Mouse (Mus musculus) limb, embryonic 10.5 days (tissue): ENCODE measurements around the gene Meox1. TPM values are rescaled to one million over a fixed set of nuclear protein-coding genes. Genes with fewer than 3 reads are reported as not detected.

Source experiments
- DNase-seq: peaks from one replicate; pipeline ENCODE4 v3.0.0-alpha.2; 2017; ENCODE audit warnings: low spot score
- H3K27ac ChIP-seq: fragments of 300-500 bp; sonication (generic); 2 replicates; pipeline ENCODE4 v1.5.1; 2016; ENCODE audit warnings: mild to moderate bottlenecking
- H3K27me3 ChIP-seq: fragments of 300-500 bp; sonication (generic); 2 replicates; pipeline ENCODE4 v1.6.1; 2016; ENCODE audit warnings: low read depth, mild to moderate bottlenecking; ENCODE audit not compliant: poor library complexity, severe bottlenecking
- H3K36me3 ChIP-seq: fragments of 300-500 bp; sonication (generic); 2 replicates; pipeline ENCODE4 v1.6.1; 2016; ENCODE audit warnings: mild to moderate bottlenecking, moderate library complexity
- H3K4me1 ChIP-seq: fragments of 300-500 bp; sonication (generic); 2 replicates; pipeline ENCODE4 v1.6.1; 2016
- H3K4me3 ChIP-seq: fragments of 300-500 bp; sonication (generic); 2 replicates; pipeline ENCODE4 v1.5.1; 2016; ENCODE audit warnings: mild to moderate bottlenecking, moderate library complexity
- H3K9me3 ChIP-seq: fragments of 300-500 bp; sonication (generic); replicated peaks from 2 replicates; pipeline ENCODE4 v1.6.1; 2016; ENCODE audit warnings: mild to moderate bottlenecking
- WGBS: fragments of 180-500 bp; shearing (Covaris S2); methylation state at CpG from one replicate; pipeline ENCODE4 v1.1.7; 2016; 5-methylcytosine and 5-hydroxymethylcytosine counted together
- polyA plus RNA-seq: library from polyadenylated mRNA; unstranded; fragments of >200 nt; fragmentation: Nextera tagmentation; extraction: Ambion mirVana; gene quantifications from 2 replicates; pipeline ENCODE4 v1.2.1, GENCODE M21; 2016

The Meox1 gene
- polyA plus RNA-seq, 1 experiment from 2014 or later, result 12.1 TPM

GRCm38 (mm10) chr11:101919660-101920059 lies 25.5 kb upstream of the Meox1 start:
- WGBS, result 1% methylated on average over 6 of the region's 6 CpGs

GRCm38 (mm10) chr11:101918609-101919008 lies 24.4 kb upstream of the Meox1 start:
- Histone ChIP-seq H3K9me3 (no peaks in the 10 kb centered on the region), H3K27ac (no peak overlapping the region), H3K36me3 (no peaks in the 10 kb centered on the region), H3K4me3 (no peak overlapping the region), H3K4me1 (peaks cover 15% of the 10 kb centered on the region), H3K27me3 (peaks cover 33% of the 10 kb centered on the region)
- DNase-seq, result no peak
- WGBS, result 80% methylated on average over 3 of the region's 3 CpGs

More at GRCm38 (mm10) chr11:101919660-101920059, 25.5 kb upstream of the Meox1 start:
- H3K27me3 ChIP-seq, result peaks cover 33% of the 10 kb centered on the region
- no peaks in the 10 kb centered on the region for H3K9me3 ChIP-seq
- peaks cover 15% of the 10 kb centered on the region for H3K4me1 ChIP-seq
- H3K36me3 ChIP-seq, result no peaks in the 10 kb centered on the region
- peak; percentile 90 for DNase-seq
- H3K4me3 ChIP-seq, result no peak overlapping the region
- H3K27ac ChIP-seq, result peak overlapping the region; percentile 66

GRCm38 (mm10) chr11:101916772-101917171 lies 22.6 kb upstream of the Meox1 start:
- Histone ChIP-seq H3K9me3 (no peaks in the 10 kb centered on the region), H3K36me3 (no peaks in the 10 kb centered on the region), H3K27me3 (peaks cover 35% of the 10 kb centered on the region), H3K27ac (no peak overlapping the region), H3K4me1 (peaks cover 21% of the 10 kb centered on the region), H3K4me3 (no peak overlapping the region)
- DNase-seq, result no peak
- WGBS, result 70% methylated on average over 3 of the region's 3 CpGs

- DNase-seq, result no peak
- Histone ChIP-seq H3K4me3 (no peak overlapping the region), H3K4me1 (peaks cover 10% of the 10 kb centered on the region; the same call in 1 of the 2 replicates), H3K27me3 (peaks cover 37% of the 10 kb centered on the region), H3K27ac (no peak overlapping the region), H3K36me3 (no peaks in the 10 kb centered on the region), H3K9me3 (no peaks in the 10 kb centered on the region)
- WGBS, result 59% methylated on average over 8 of the region's 8 CpGs
Observed at GRCm38 (mm10) chr11:101913591-101913990, 19.4 kb upstream of the Meox1 start.

- Histone ChIP-seq H3K4me3 (no peak overlapping the region), H3K36me3 (no peaks in the 10 kb centered on the region), H3K4me1 (peaks cover 19% of the 10 kb centered on the region; the same call in 1 of the 2 replicates), H3K27me3 (peaks cover 24% of the 10 kb centered on the region), H3K9me3 (no peaks in the 10 kb centered on the region), H3K27ac (no peak overlapping the region)
- WGBS, result 66% methylated on average over 4 of the region's 4 CpGs
- DNase-seq, result no peak
Observed at GRCm38 (mm10) chr11:101911855-101912579, 17.8 kb upstream of the Meox1 start.

GRCm38 (mm10) chr11:101910230-101910946 lies 16.2 kb upstream of the Meox1 start:
- Histone ChIP-seq H3K9me3 (no peaks in the 10 kb centered on the region), H3K4me3 (no peak overlapping the region), H3K27ac (no peak overlapping the region), H3K27me3 (peaks cover 20% of the 10 kb centered on the region), H3K4me1 (peaks cover 24% of the 10 kb centered on the region), H3K36me3 (no peaks in the 10 kb centered on the region)
- DNase-seq, result peak; percentile 93
- WGBS, result 23% methylated on average over 21 of the region's 21 CpGs

GRCm38 (mm10) chr11:101908777-101909176 lies 14.6 kb upstream of the Meox1 start:
- Histone ChIP-seq H3K4me1 (peaks cover 32% of the 10 kb centered on the region), H3K27ac (no peak overlapping the region), H3K27me3 (peaks cover 20% of the 10 kb centered on the region), H3K4me3 (no peak overlapping the region), H3K36me3 (no peaks in the 10 kb centered on the region), H3K9me3 (no peaks in the 10 kb centered on the region)
- WGBS, result 56% methylated on average over 6 of the region's 6 CpGs
- no peak for DNase-seq

- H3K27ac ChIP-seq, result no peak overlapping the region
- peaks cover 6% of the 10 kb centered on the region for H3K27me3 ChIP-seq
- peak; percentile 87 for DNase-seq
- no peaks in the 10 kb centered on the region for H3K36me3 ChIP-seq
- WGBS, result 28% methylated on average over 13 of the region's 13 CpGs
- no peaks in the 10 kb centered on the region for H3K9me3 ChIP-seq
- peaks cover 43% of the 10 kb centered on the region for H3K4me1 ChIP-seq
- H3K4me3 ChIP-seq, result no peak overlapping the region
Observed at GRCm38 (mm10) chr11:101905115-101905514, 10.9 kb upstream of the Meox1 start.

- 26% methylated on average over 8 of the region's 8 CpGs for WGBS
Observed at GRCm38 (mm10) chr11:101901309-101901708, 7.1 kb upstream of the Meox1 start.

GRCm38 (mm10) chr11:101898328-101898727 lies 4.2 kb upstream of the Meox1 start:
- Histone ChIP-seq H3K4me3 (no peak overlapping the region), H3K9me3 (no peaks in the 10 kb centered on the region), H3K4me1 (peaks cover 76% of the 10 kb centered on the region), H3K27ac (peak overlapping the region; percentile 36; the same call in 1 of the 2 replicates), H3K36me3 (no peaks in the 10 kb centered on the region), H3K27me3 (peaks cover 9% of the 10 kb centered on the region)
- no peak for DNase-seq
- WGBS, result 94% methylated on average over 4 of the region's 4 CpGs

More at GRCm38 (mm10) chr11:101901309-101901708, 7.1 kb upstream of the Meox1 start:
- no peaks in the 10 kb centered on the region for H3K9me3 ChIP-seq
- peak; percentile 59 for DNase-seq
- H3K4me3 ChIP-seq, result no peak overlapping the region
- no peaks in the 10 kb centered on the region for H3K36me3 ChIP-seq
- no peaks in the 10 kb centered on the region for H3K27me3 ChIP-seq
- H3K4me1 ChIP-seq, result peaks cover 59% of the 10 kb centered on the region
- peak overlapping the region; percentile 36; the same call in 1 of the 2 replicates for H3K27ac ChIP-seq

GRCm38 (mm10) chr11:101896546-101897361 lies 2.6 kb upstream of the Meox1 start:
- DNase-seq, result peak; percentile 66

GRCm38 (mm10) chr11:101893560-101893959 lies 614 bp downstream of the Meox1 start:
- Histone ChIP-seq H3K4me1 (peaks cover 94% of the 10 kb centered on the region), H3K27me3 (peaks cover 42% of the 10 kb centered on the region), H3K4me3 (peak overlapping the region; percentile 40), H3K36me3 (no peaks in the 10 kb centered on the region), H3K9me3 (no peaks in the 10 kb centered on the region), H3K27ac (peak overlapping the region; percentile 79)
- no peak for DNase-seq
- WGBS, result 26% methylated on average over 15 of the region's 15 CpGs

More at GRCm38 (mm10) chr11:101896546-101897361, 2.6 kb upstream of the Meox1 start:
- Histone ChIP-seq H3K4me1 (peaks cover 87% of the 10 kb centered on the region), H3K4me3 (peak overlapping the region; percentile 23), H3K27ac (peak overlapping the region; percentile 77), H3K36me3 (no peaks in the 10 kb centered on the region), H3K9me3 (no peaks in the 10 kb centered on the region), H3K27me3 (peaks cover 25% of the 10 kb centered on the region)
- 8% methylated on average over 13 of the region's 13 CpGs for WGBS
